Mouse (Mus musculus): Measurements from ENCODE around the gene Aldh2.
"Not testable (repeated sequence)": the region's sequence is repeated elsewhere in the genome, so short reads cannot be mapped to it uniquely, and the experiment has no call there.

The Aldh2 gene

DNA sequence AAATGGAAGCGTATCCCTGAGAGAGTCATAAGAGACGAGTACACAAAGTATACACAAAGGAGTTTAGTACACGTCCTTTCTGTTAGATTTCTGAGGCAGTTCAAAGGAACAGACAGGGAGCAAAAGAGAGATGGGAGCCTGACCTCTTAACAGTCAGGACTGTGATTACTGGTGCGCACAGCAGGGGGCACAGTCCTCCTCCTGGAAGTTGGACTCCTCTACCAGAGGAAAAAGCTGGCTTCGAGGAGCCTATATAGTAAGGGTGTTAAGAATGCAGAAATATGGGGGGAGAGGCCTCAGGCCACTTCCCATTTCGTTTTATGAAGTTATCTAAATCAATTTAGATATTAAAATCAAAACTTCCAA is 47.1 kb downstream of the Aldh2 start:
- peak; percentile 32 for DNase-seq (ENCODE audit: low spot score)

DNA sequence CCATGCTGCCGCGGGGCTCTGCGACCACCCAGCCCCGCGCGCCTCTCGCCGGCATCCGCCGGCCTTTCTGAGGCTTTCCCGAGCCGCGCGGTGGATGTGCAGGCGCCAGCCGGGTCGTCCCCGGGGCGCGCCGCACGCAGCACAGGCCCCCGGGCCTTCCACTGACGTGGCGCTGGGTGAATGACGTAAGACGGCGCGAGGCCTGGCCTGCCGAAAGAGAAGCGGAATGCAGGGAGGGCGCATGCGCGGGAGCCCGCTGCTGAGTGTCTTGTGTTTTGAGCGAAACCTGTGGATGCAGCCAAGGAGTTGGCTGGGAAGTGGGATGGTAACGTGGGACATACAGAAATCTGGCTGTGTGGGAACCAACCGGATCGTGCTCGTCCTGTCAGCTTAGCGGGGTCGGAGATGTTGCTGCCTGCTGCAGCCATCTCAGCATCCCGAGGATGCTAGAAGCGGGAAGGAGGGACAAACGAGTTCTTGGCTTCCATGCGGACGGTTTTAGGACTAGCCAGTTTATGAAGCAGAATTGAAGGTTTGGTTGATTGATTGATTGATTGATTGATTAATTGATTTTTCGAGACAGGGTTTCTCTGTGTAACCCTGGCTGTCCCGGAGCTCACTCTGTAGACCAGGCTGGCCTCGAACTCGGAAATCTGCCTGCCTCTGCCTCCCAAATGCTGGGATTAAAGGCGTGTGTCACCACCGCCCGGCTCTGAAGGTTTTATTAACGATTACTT is 47.7 kb downstream of the Aldh2 start, which contains the start of gene Mapkapk5:
Gene Mapkapk5, minus strand, starts transcription at position 113 of the 737 bp plus-strand sequence.
- DNase-seq (ENCODE audit: low spot score), result peak; percentile 97

DNA sequence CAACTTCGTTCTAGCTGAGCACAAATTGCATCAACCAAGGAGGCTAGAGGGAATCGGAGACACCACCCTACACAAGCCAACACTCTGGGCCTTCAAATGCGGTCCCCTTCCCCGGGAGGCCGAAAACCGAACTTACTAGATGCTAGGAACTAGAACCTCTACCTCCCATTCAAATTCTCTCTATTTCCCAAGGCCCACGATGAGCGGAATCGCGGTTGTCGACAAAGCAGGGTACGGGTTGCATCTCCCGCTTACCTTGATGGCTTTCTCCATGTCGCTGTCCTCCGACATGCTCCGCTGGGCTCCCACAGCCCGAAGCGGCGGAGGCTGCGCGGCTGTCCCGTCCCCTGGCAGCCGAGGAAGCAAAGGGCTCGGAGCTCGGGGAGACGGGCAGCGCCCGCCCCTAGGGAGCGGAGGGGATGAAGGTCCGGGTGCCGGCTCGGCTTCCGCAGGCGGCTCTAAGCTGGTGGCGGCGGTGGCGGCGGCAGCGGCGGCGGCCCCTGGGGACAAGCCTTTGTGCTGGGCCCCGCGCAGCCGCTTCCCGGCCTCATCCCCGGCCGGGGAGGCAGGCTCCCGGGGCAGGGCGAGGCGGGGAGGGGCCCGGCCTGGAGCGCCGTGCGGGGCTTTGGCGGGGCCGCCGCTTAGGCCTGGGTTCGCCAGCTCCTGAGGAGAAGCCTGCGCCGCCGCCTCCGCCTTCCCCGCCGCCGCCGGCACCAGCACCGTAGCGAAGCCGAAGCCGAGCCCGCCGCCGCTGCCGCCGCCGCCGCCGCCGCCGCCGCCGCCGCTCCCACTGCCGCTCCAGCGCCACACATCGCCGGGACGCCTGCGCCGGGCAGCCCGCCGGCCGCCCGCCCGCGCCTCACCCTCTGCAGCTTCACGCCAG is 48.5 kb downstream of the Aldh2 start, which contains the start of the genes Adam1a and Gm42878:
Gene Adam1a, minus strand, starts transcription at position 573 of the 883 bp plus-strand sequence.
Gene Gm42878, minus strand, starts transcription at position 573 of the 883 bp plus-strand sequence.
- no peak for DNase-seq (ENCODE audit: low spot score)

DNA sequence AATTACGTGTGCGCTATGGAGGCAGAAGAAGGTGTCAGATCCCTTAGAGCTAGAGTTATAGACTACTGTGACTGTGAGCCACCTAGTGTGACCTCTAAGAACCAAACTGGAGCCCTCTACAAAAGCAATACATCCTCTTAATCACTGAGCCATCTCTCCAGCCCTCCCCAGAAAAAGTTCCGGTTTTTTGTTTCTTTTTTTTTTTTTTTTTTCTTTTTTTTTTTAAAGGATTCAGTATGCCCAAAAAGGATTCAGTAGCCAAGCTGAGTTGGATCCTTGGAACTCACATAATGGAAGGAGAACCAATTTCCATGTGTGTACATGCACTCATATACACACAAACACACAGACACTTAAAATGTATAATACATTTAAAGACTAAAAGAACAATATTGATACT is 50.3 kb downstream of the Aldh2 start:
- DNase-seq (ENCODE audit: low spot score), result no peak

DNA sequence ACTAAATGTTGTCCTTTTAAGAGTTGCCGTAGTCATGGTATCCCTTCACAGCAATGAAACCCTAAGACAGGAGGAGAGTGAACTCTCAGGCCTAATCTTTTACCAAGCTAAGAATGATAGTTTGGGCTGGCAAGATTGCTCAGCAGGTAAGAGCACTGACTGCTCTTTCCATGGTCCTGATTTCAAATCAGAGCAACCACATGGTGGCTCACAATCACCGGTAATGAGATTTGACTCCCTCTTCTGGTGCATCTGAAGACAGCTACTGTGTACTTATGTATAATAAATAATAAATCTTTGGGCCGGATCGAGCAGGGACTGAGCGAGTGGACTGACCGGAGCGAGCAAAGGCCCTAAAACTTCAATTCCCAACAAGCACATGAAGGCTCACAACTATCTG is 52.4 kb downstream of the Aldh2 start:
- DNase-seq (ENCODE audit: low spot score), result no peak

DNA sequence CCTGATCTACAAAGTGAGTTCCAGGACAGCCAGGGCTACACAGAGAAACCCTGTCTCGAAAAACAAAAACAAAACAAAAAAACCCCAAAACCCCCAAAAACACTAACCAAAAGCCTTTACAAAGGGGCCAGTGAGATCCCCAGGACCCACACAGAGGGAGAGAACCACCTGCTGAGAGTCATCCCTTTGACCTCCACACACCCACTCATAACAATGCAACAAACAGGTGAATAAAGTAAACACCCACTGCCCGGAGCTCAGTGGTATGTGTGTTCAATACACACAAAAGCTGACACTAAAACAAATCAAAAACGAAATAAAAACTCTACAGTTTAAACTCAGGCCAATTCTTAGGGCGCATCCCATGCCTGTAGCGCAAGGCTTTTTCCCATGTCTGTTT is 53.6 kb downstream of the Aldh2 start:
- DNase-seq (ENCODE audit: low spot score), result no peak

DNA sequence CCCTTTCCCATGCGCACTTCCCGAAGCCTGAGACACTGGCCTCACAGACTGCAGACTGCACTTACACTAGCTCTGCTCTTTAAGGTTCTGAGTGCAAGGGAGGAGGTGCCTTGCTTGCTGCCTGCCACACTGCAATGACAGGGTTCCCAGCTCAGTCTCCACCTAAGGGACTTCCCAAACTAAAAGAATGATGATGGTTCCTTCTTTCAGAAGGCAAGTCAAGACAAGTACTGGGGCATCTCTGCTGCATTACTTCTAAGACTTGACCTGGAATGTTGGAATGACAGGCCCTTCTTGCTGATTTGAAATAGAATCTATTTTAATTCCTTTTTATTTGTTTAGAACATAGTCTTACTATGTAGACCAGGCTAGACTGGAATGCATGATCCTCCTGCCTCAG is 56.0 kb downstream of the Aldh2 start:
- DNase-seq (ENCODE audit: low spot score), result no peak

DNA sequence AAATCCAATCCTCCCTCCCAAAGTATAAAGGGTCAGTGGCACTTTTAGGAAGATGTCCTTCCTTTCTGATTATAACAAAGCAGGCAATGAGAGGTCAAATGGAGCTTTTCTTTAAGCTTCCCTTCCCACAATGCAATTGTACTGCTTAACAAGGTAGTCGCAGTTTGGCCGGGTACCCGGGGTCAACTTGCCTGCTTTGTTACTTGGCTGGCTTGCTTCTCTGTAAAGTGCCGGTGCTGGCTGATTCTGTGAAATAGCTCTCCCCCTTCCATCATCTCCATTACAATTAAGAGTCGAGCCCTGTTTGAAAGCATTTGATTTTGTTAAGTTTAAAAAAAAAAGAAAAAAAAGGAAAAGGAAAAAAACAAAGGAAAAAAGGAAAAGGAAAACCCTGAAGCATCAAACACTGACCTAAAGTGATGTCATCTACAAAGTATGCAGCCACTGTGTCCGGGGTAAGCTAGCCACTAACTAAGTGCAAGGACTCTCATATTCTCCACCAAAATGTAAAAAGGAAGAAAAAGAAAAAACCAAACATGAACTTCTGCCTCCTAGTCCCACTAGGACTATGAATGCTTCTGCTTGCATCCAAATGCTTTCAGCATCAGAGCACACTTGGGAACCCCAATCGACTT is 56.6 kb downstream of the Aldh2 start:
- DNase-seq (ENCODE audit: low spot score), result no peak

DNA sequence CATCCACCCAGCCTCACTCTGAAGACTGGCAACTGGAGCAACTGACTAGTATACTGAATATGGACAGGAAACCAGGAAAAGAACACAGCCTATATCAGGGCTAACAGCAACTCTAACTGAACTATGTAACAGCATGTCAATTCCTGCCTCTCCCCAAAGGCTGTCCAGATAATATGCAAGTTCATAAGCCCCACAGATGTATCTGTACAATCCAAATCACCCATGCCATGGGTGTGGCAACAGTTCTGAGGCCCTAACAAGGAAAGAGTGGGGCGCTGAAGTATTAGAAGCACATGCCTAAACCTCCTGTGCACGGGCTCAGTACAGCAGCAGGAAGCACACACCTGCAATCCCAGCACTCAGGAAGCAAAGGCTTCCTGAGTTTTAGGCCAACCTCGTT is 58.5 kb downstream of the Aldh2 start:
- DNase-seq (ENCODE audit: low spot score), result no peak

DNA sequence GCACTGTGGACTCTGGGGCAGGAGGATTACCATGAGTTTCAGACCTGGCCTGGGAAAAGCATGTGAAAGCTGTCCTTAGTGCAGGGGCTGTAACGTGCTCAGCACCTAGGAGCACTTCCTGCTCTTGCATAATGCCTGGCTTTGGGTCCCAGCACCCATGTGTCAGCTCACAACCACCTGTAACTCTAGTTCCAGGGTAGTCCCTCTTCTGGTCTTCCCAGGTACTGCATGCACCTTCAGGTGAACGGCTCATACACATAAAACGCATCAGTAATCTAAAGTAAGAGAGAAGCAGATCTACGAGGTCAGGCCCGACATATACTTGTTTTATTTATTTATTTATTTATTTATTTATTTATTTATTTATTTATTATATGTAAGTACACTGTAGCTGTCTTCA is 59.1 kb downstream of the Aldh2 start:
- DNase-seq (ENCODE audit: low spot score), result peak; percentile 13

DNA sequence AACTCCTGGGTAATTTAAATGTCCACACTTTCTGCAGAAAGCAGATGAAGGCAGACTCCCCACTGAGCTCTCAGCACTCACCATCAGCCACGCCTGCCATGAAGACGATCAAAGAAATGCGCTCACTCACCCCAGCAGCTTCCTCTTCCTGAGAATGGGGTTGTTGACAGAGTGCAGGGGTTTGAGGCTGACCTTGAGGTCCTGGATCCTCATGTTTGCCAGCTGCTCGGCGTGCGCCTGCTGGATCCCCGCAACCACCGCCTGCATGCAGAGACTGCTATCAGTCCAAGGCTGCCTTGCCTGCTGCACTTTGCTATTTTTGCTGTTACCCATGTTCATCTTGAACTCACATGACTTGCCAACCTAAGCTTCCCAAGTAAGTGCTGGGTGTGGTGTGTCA is 66.7 kb downstream of the Aldh2 start:
- DNase-seq (ENCODE audit: low spot score), result no peak

DNA sequence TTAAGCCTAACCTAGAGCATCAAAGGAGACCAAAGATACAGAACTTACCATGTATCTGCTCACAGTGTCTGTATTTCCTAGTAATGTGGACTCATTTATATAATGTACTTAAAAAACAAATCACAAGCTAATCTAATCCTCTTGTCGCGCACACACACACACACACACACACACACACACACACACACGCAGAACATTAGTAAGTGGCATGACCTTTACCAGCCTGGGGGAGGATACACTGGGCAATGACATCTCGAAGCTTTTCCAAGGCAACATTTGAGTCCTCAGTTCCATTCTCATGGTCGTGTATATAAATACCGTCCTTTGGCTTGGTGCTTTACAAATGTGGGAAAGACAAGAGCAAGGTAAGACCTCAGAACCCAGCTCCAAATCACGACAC is 67.1 kb downstream of the Aldh2 start:
- DNase-seq (ENCODE audit: low spot score), result no peak

DNA sequence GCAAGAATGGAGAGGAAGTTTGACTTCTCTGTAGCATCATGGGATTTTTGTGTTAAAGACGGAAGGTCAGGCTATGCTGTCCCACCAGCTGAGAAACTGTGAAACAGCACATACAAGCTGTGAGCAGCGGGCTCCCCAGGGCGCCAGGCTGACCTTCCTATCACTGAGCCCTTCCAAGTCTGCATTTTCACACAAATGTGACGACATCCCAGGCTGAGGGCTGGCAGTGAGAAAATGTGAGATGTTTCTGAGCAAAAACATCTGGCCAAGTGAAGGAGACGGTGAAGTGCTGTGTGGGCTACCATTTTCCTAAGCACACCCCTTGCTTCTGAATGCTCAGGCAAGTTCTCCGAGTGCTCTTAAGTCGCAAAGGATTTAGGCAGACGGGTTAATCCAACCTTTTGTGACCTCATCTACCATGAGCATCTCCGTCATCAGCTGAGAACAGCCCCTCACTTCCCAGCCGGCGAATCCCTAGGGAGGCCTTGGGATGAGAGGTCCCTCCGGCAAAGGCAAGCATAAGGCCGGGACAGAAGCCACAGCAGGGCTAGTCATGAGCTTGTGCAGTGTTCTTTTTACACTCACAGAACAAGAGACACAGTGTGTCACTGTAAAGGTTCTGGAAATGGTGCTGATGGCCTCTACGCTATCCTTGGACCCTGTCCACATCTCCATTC is 67.7 kb downstream of the Aldh2 start:
- DNase-seq (ENCODE audit: low spot score), result no peak

DNA sequence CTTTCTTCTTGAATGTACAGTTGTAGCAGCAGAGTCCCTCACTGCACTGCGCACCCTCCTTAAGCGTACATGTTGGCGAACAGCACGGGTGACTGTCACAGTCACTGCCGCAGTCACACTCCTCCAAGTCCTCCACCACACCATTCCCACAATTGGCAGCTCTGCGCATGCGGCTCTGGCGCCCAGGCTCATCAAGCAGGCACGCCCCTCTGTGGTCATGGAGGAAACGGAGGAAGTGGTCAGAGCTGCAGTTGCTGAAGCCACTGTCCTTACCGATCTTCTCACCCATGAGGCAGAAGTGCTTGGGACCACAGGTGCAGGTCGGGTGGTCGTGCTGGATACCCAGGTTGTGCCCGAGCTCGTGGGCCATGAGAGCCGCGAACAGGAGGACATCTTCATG is 73.9 kb downstream of the Aldh2 start:
- DNase-seq (ENCODE audit: low spot score), result not testable (repeated sequence)

DNA sequence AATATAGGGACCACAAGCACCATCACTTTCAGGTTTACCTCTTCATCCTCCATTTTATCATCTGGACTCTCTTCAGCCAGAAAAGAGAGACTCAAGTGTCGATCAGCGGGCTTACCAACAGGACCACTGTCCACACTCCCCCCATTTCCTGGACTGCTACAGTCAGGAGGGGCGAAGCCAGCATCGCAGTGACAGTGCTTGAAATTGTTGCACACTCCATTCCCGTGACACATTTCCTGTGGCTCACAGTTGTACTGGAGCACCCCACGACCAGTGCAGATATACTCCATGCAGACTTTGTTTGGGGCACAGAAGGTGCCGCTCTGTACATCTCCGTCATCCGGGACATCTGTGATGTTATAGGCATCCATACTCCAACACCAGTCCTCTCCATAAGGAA is 74.6 kb downstream of the Aldh2 start:
- DNase-seq (ENCODE audit: low spot score), result no peak

Measured in spleen, adult 12 weeks (tissue).